Mouse (Mus musculus) frontal cortex, adult 2 months (tissue): ENCODE data around the gene Bex6. TPM values are rescaled to one million over a fixed set of nuclear protein-coding genes. Genes with fewer than 3 reads are reported as not detected.

Source experiments
- polyA plus RNA-seq: library from polyadenylated mRNA; depleted of rRNA; stranded (reverse); fragments of >200 nt; gene quantifications from 2 replicates; pipeline ENCODE4 v1.2.3, GENCODE M21; 2012; rRNA removed

The Bex6 gene
- polyA plus RNA-seq, 1 experiment, result not detected

Other genes starting within 250 kb of the Bex6 start
- gene Pigz, start 246.0 kb upstream of the Bex6 start, polyA plus RNA-seq, result 8.8 and 11.6 TPM in 2 replicates
- 75.0 and 89.4 TPM in 2 replicates for gene 0610012G03Rik, start 231.3 kb upstream of the Bex6 start, polyA plus RNA-seq
- gene Ncbp2, start 231.3 kb upstream of the Bex6 start, polyA plus RNA-seq, result 80.2 and 105 TPM in 2 replicates
- 20.6 and 20.7 TPM in 2 replicates for gene Senp5, start 176.5 kb upstream of the Bex6 start, polyA plus RNA-seq
- gene Pak2, start 100.5 kb upstream of the Bex6 start, polyA plus RNA-seq, result 17.4 and 18.7 TPM in 2 replicates
- 29.8 and 30.9 TPM in 2 replicates for gene Pigx, start 80.1 kb upstream of the Bex6 start, polyA plus RNA-seq
- gene Cep19, start 80.0 kb upstream of the Bex6 start, polyA plus RNA-seq, result 54.8 and 63.1 TPM in 2 replicates
- 5.7 and 6.9 TPM in 2 replicates for gene Nrros, start 14.2 kb upstream of the Bex6 start, polyA plus RNA-seq
- 23.1 and 25.6 TPM in 2 replicates for gene Fbxo45, start 67.3 kb downstream of the Bex6 start, polyA plus RNA-seq
- gene Wdr53, start 67.4 kb downstream of the Bex6 start, polyA plus RNA-seq, result 10.6 and 11.9 TPM in 2 replicates
- gene Smco1, start 91.6 kb downstream of the Bex6 start, polyA plus RNA-seq, result 0.13 and 0.26 TPM in 2 replicates
- gene Rnf168, start 97.6 kb downstream of the Bex6 start, polyA plus RNA-seq, result 15.5 and 16.9 TPM in 2 replicates
- gene Ubxn7, start 152.4 kb downstream of the Bex6 start, polyA plus RNA-seq, result 15.4 and 16.8 TPM in 2 replicates
- gene Tm4sf19, start 220.7 kb downstream of the Bex6 start, polyA plus RNA-seq, result 0.08 TPM in 1 of 2 replicates, not detected in the other
- gene Tctex1d2, start 239.9 kb downstream of the Bex6 start, polyA plus RNA-seq, result 24.6 and 27.7 TPM in 2 replicates